Mouse (Mus musculus): ENCODE data around the gene Dpf3. TPM values are rescaled to one million over a fixed set of nuclear protein-coding genes. Genes with fewer than 3 reads are reported as not detected.

Dpf3 gene
- polyA plus RNA-seq, 1 experiment = 1.8 TPM

- no peak for DNase-seq (ENCODE audit: low read depth)
These were observed 75.6 kb downstream of the Dpf3 start for GRCm38 (mm10) chr12:83411721-83412521.

- DNase-seq (ENCODE audit: low read depth) = no peak
These were observed 76.5 kb downstream of the Dpf3 start for GRCm38 (mm10) chr12:83411032-83411431.

- no peak for DNase-seq (ENCODE audit: low read depth)
These were observed 82.0 kb downstream of the Dpf3 start for GRCm38 (mm10) chr12:83405374-83406125.

- DNase-seq (ENCODE audit: low read depth) = no peak
These were observed 85.2 kb downstream of the Dpf3 start for GRCm38 (mm10) chr12:83402270-83402669.

GRCm38 (mm10) chr12:83392011-83392410, 95.5 kb downstream of the Dpf3 start:
- no peak for DNase-seq (ENCODE audit: low read depth)

GRCm38 (mm10) chr12:83387554-83387953, 100.0 kb downstream of the Dpf3 start:
- no peak for DNase-seq (ENCODE audit: low read depth)

- DNase-seq (ENCODE audit: low read depth) = no peak
These were observed 106.4 kb downstream of the Dpf3 start for GRCm38 (mm10) chr12:83381072-83381471.

GRCm38 (mm10) chr12:83380016-83380415, 107.5 kb downstream of the Dpf3 start:
- no peak for DNase-seq (ENCODE audit: low read depth)

GRCm38 (mm10) chr12:83375015-83375831, 112.3 kb downstream of the Dpf3 start:
- DNase-seq (ENCODE audit: low read depth) = no peak

- DNase-seq (ENCODE audit: low read depth) = no peak
These were observed 114.4 kb downstream of the Dpf3 start for GRCm38 (mm10) chr12:83373081-83373480.

- DNase-seq (ENCODE audit: low read depth) = no peak
These were observed 115.2 kb downstream of the Dpf3 start for GRCm38 (mm10) chr12:83372290-83372689.

GRCm38 (mm10) chr12:83370221-83370620, 117.3 kb downstream of the Dpf3 start:
- no peak for DNase-seq (ENCODE audit: low read depth)

- DNase-seq (ENCODE audit: low read depth) = no peak
These were observed 118.1 kb downstream of the Dpf3 start for GRCm38 (mm10) chr12:83369416-83369815.

- DNase-seq (ENCODE audit: low read depth) = no peak
These were observed 120.0 kb downstream of the Dpf3 start for GRCm38 (mm10) chr12:83367486-83367885.

- no peak for DNase-seq (ENCODE audit: low read depth)
These were observed 122.7 kb downstream of the Dpf3 start for GRCm38 (mm10) chr12:83364771-83365170.

- no peak for DNase-seq (ENCODE audit: low read depth)
These were observed 125.7 kb downstream of the Dpf3 start for GRCm38 (mm10) chr12:83361801-83362200.

- DNase-seq (ENCODE audit: low read depth) = no peak
These were observed 134.9 kb downstream of the Dpf3 start for GRCm38 (mm10) chr12:83352640-83353039.

GRCm38 (mm10) chr12:83349736-83350135, 137.8 kb downstream of the Dpf3 start:
- no peak for DNase-seq (ENCODE audit: low read depth)

- no peak for DNase-seq (ENCODE audit: low read depth)
These were observed 139.3 kb downstream of the Dpf3 start for GRCm38 (mm10) chr12:83348246-83348645.

- no peak for DNase-seq (ENCODE audit: low read depth)
These were observed 144.7 kb downstream of the Dpf3 start for GRCm38 (mm10) chr12:83342875-83343185.

- DNase-seq (ENCODE audit: low read depth) = no peak
These were observed 145.3 kb downstream of the Dpf3 start for GRCm38 (mm10) chr12:83342035-83342874.
